Mouse (Mus musculus) brain, embryonic 14.5 days (tissue): ENCODE measurements around the gene Rapgef1. TPM values are rescaled to one million over a fixed set of nuclear protein-coding genes. Genes with fewer than 3 reads are reported as not detected.

Source experiments
- DNase-seq: peaks from one replicate; pipeline ENCODE4 v3.0.0-alpha.2; 2011; ENCODE audit warnings: low read depth
- CTCF ChIP-seq: fragments of 200-500 bp; IDR thresholded peaks from 2 replicates; pipeline ENCODE4 v1.5.1; 2012; ENCODE audit warnings: inconsistent platforms, mild to moderate bottlenecking, moderate library complexity, borderline replicate concordance; ENCODE audit not compliant: insufficient read depth, insufficient read length; ENCODE audit errors: extremely low read depth
- POLR2A ChIP-seq: fragments of 200-500 bp; IDR thresholded peaks from 2 replicates; pipeline ENCODE4 v1.6.1; 2012; ENCODE audit warnings: mild to moderate bottlenecking, inconsistent platforms, borderline replicate concordance; ENCODE audit not compliant: poor library complexity, insufficient read depth, insufficient read length, severe bottlenecking; ENCODE audit errors: extremely low read depth
- polyA plus RNA-seq: library from polyadenylated mRNA; depleted of rRNA; stranded (reverse); fragments of >200 nt; gene quantifications from 2 replicates; pipeline ENCODE4 v1.2.3, GENCODE M21; 2012

The Rapgef1 gene
- polyA plus RNA-seq, 1 experiment: 101 TPM

- TF ChIP-seq CTCF (no peak), POLR2A (no peak)
- DNase-seq: no peak
Measured at GRCm38 (mm10) chr2:29651876-29652275, 32.4 kb downstream of the Rapgef1 start.

GRCm38 (mm10) chr2:29655433-29655832 lies 35.9 kb downstream of the Rapgef1 start:
- TF ChIP-seq POLR2A: no peak
- no peak for TF ChIP-seq CTCF

GRCm38 (mm10) chr2:29656095-29656494 lies 36.6 kb downstream of the Rapgef1 start:
- no peak for DNase-seq
- TF ChIP-seq CTCF: no peak

More at GRCm38 (mm10) chr2:29655433-29655832, 35.9 kb downstream of the Rapgef1 start:
- DNase-seq: no peak

- no peak for TF ChIP-seq POLR2A
- TF ChIP-seq CTCF: no peak
- DNase-seq: no peak
Measured at GRCm38 (mm10) chr2:29657089-29657488, 37.6 kb downstream of the Rapgef1 start.

GRCm38 (mm10) chr2:29661751-29662191 lies 42.3 kb downstream of the Rapgef1 start:
- TF ChIP-seq POLR2A (no peak), CTCF (no peak)

GRCm38 (mm10) chr2:29663260-29663877 lies 43.8 kb downstream of the Rapgef1 start:
- TF ChIP-seq POLR2A: no peak
- no peak for DNase-seq

More at GRCm38 (mm10) chr2:29661751-29662191, 42.3 kb downstream of the Rapgef1 start:
- no peak for DNase-seq

- no peak for DNase-seq
Measured at GRCm38 (mm10) chr2:29665421-29665820, 45.9 kb downstream of the Rapgef1 start.

GRCm38 (mm10) chr2:29666589-29666988 lies 47.1 kb downstream of the Rapgef1 start:
- peak; percentile 60 for DNase-seq

More at GRCm38 (mm10) chr2:29665421-29665820, 45.9 kb downstream of the Rapgef1 start:
- no peak for TF ChIP-seq POLR2A
- no peak for TF ChIP-seq CTCF

GRCm38 (mm10) chr2:29667109-29667508 lies 47.6 kb downstream of the Rapgef1 start:
- DNase-seq: no peak
- TF ChIP-seq CTCF (no peak), POLR2A (no peak)

More at GRCm38 (mm10) chr2:29666589-29666988, 47.1 kb downstream of the Rapgef1 start:
- TF ChIP-seq POLR2A (no peak), CTCF (no peak)

- TF ChIP-seq POLR2A (no peak), CTCF (no peak)
- DNase-seq: no peak
Measured at GRCm38 (mm10) chr2:29668011-29668691, 48.6 kb downstream of the Rapgef1 start.

GRCm38 (mm10) chr2:29668963-29669362 lies 49.4 kb downstream of the Rapgef1 start:
- TF ChIP-seq CTCF (no peak), POLR2A (no peak)
- DNase-seq: no peak

GRCm38 (mm10) chr2:29669711-29670110 lies 50.2 kb downstream of the Rapgef1 start:
- TF ChIP-seq CTCF (no peak), POLR2A (no peak)

More at GRCm38 (mm10) chr2:29669711-29670110, 50.2 kb downstream of the Rapgef1 start:
- DNase-seq: peak; percentile 64
